Mouse (Mus musculus): ENCODE data around the gene Tmem38b.

Gene Tmem38b

GRCm38 (mm10) chr4:53830016-53830415 lies 4.2 kb downstream of the Tmem38b start:
- DNase-seq (ENCODE audit: low spot score in 2 of 2): no peak

DNA sequence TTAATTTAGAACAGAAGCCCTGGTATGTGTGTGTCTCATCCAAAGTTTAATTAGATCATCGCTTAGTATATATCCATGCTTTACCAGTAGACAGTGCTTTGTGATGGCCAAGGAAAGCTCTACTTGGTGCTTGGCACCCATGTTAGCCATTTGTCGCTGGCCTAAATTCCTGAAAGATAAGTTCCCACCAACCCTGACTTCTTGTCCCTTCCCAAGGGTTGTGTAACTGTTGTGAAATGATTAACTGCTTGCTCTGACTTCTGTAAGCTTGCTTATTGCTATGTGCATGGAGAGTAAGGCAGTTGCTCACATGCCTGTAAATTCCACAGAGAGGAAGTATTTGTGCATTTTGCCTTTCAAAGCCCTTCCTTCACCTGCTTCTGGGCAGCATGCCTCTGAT lies 4.7 kb downstream of the Tmem38b start:
- DNase-seq (ENCODE audit: low spot score in 2 of 2): no peak

GRCm38 (mm10) chr4:53832321-53832720 lies 6.5 kb downstream of the Tmem38b start:
- no peak for DNase-seq (ENCODE audit: low spot score in 2 of 2)

- no peak for DNase-seq (ENCODE audit: low spot score in 2 of 2)
These were observed 11.1 kb downstream of the Tmem38b start for GRCm38 (mm10) chr4:53836978-53837377.

- DNase-seq (ENCODE audit: low spot score in 2 of 2): no peak
These were observed 14.5 kb downstream of the Tmem38b start for GRCm38 (mm10) chr4:53840158-53840870.

DNA sequence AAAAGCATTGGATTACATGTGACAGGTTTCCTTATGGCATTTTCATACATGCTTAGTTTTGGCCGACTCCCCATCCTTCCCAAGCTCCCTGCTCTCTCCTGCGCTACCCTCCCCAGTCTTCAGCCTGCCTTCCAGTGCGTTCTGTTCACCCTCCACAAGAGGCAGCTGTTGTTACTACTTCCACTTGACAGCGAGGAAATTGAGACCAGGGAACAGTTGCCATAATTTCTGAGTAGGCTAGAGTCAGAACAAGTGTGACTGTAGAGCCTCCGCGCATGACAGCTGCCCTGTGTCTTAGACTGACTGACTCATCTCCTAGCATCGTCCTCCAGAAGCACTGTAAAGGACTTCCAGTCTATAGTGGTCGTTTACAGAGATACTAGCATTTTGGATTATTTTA lies 17.7 kb downstream of the Tmem38b start:
- no peak for DNase-seq (ENCODE audit: low spot score in 2 of 2)

DNA sequence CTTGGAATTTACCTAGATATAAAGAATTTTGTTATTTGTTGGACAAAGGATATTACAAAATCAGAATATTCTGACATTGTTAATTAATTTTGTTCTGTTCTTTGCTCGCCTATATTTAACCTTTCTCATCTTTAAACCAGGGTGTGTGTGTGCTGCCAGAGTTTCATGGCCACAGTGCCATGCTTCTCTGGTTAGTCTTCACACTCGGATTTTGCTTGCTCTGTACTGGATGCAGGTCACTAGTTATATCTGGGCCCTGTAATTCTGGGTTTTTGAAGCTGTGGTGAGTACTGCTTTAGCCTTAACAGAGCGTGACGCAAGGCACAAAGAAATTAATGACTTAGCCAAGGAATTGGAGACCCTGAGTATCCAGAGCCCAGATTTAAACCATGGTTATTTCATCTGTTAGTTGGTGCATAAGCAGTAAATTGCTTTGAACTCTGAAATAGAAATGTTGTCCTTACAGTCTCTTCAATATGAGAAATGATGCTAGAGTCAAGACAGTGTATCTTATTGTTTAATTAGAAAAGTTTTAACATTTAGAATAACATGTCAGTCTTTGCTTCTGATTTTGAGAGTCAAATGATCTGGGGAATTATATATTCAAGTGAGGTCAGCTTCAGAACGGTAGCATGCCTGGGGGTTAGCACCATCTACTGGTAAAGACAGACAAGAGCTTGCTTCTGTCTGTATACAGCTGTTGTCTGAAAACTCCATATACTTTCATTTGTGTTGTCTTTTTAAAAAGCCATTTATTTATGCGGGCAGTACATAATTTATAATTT lies 19.2 kb downstream of the Tmem38b start:
- peak in 1 of 2 experiments; percentile 21 for DNase-seq (ENCODE audit: low spot score in 2 of 2)

DNA sequence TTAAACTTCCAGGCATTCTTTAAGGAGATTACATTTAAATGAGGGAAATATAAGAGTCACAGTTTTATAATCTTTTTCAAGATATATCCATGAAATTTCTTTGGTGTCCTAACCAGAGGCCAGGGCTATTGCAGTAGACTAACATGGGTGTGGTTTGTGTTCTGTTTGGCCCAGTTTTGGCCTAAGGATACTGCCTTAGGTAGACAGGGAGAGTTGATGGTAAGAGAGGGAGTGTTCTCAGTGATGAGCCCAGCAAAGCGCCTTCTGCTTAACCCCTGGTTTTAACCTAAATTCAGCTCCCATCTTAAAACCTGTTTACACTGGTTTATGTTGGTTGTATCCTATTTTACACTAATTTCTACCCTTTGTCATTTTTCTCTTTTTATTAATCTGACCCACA lies 19.8 kb downstream of the Tmem38b start:
- no peak for DNase-seq (ENCODE audit: low spot score in 2 of 2)

DNA sequence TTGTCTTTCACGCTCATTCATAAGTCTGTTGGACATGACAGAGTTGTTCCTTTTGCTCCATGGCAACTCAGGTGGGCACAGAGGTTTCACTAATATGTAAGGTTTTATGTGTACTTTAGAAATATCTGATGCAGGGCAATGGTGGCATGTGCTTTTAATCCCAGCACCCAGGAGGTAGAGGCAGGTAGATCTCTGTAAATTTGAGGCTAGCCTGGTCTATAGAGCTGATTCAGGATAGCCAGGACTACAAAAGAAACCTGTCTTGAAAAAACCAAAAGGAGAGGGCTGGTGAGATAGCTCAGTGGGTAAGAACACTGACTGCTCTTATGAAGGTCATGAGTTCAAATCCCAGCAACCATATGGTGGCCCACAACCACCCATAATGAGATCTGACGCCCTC lies 20.5 kb downstream of the Tmem38b start:
- no peak for DNase-seq (ENCODE audit: low spot score in 2 of 2)

- DNase-seq (ENCODE audit: low spot score in 2 of 2): no peak
These were observed 21.7 kb downstream of the Tmem38b start for GRCm38 (mm10) chr4:53847541-53847940.

DNA sequence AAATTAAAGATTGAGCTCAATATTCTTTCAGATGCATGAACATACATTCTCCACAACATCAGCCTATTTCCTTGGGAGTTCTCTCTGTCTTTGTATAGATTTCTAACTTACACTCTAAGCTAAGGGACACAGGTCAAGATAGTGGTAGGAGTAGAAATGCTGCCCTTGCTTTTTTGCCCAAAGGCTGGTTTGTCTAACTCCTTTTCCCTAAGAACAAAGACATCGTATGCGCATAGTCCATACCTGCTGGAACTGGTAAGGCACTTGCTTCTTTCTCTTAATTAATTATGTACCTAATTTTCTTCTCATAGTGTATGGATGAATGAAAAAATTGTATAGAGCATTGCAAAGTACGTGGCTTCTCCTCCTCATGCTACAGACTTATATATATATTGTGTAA lies 22.5 kb downstream of the Tmem38b start:
- DNase-seq (ENCODE audit: low spot score in 2 of 2): no peak

GRCm38 (mm10) chr4:53848816-53849215 lies 23.0 kb downstream of the Tmem38b start:
- no peak for DNase-seq (ENCODE audit: low spot score in 2 of 2)

GRCm38 (mm10) chr4:53849804-53850203 lies 24.0 kb downstream of the Tmem38b start:
- no peak for DNase-seq (ENCODE audit: low spot score in 2 of 2)

GRCm38 (mm10) chr4:53853333-53853732 lies 27.5 kb downstream of the Tmem38b start:
- DNase-seq (ENCODE audit: low spot score in 2 of 2): no peak

GRCm38 (mm10) chr4:53859944-53860343 lies 34.1 kb downstream of the Tmem38b start:
- DNase-seq (ENCODE audit: low spot score in 2 of 2): peak in 1 of 2 experiments; percentile 22

DNA sequence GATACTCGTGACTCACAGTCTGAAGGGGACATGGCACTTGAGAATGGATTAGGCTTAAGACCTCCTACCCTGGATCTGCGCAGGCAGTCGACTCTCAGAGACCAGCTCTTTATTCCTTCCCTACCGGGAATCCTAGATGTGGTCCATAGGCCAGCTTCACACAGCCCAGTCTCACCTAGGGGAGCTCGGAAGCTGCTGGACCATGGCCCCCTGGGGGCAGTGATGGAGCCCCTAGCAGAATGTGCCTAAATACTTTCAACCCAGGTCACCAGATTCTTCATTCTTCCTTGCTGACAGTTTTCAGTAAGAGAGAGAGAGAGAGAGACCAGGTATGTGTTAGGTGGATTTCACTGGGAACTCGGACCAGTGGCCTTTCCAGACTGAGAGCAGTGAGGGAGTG lies 36.3 kb downstream of the Tmem38b start:
- DNase-seq (ENCODE audit: low spot score in 2 of 2): no peak

DNA sequence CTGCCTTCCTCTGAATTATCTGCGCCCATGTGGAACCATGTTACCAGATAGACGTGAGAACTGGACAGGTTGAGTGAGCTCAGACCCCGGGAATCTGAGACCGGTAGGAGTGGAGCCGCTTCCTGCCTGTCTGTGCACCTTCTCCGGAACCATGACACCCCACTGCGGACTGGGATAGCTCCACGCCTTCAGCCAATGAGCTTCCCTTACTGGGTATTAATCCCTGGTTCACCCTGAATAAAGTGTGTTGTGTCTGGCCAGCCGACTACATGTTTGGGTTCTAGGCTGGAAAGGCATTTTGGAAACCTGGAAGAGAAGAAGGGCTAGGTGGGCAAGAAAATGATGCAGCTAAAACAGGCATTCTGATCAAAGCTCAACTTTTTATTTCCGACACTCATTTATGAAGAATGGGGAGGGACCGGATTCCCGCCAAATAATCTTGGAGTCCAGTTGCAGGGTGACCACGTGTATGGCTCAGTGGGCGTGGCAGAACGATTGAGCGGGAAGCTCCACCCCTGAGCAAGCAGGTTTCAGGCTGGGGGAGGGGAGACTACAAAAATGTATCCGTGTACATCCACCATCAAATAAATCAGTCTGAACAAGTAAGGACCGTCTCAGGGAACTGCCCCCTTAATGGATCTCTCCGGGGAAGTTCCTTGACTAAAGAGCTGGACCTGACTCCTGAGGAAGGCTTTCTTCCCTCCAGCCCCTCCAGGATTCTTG lies 38.4 kb downstream of the Tmem38b start:
- no peak for DNase-seq (ENCODE audit: low spot score in 2 of 2)

DNA sequence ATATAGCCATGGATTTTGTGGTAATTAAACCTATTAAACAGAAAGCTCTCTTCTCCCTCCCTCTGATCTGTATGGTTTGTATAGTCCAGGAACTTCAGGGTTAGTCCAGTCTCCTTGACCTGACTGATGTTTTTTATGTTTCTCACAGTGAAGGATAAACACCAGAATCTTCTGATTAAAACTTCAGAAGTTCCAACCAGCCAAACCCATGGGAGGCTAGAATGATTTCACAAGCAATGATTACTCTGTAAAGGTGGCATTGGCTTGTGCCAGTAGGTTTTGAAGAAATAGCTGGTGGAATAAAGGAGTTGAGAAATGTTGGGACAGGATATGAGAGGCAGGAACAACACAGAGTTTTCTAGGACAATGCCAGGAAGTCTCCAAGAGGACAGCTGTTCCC lies 40.6 kb downstream of the Tmem38b start:
- no peak for DNase-seq (ENCODE audit: low spot score in 2 of 2)

DNA sequence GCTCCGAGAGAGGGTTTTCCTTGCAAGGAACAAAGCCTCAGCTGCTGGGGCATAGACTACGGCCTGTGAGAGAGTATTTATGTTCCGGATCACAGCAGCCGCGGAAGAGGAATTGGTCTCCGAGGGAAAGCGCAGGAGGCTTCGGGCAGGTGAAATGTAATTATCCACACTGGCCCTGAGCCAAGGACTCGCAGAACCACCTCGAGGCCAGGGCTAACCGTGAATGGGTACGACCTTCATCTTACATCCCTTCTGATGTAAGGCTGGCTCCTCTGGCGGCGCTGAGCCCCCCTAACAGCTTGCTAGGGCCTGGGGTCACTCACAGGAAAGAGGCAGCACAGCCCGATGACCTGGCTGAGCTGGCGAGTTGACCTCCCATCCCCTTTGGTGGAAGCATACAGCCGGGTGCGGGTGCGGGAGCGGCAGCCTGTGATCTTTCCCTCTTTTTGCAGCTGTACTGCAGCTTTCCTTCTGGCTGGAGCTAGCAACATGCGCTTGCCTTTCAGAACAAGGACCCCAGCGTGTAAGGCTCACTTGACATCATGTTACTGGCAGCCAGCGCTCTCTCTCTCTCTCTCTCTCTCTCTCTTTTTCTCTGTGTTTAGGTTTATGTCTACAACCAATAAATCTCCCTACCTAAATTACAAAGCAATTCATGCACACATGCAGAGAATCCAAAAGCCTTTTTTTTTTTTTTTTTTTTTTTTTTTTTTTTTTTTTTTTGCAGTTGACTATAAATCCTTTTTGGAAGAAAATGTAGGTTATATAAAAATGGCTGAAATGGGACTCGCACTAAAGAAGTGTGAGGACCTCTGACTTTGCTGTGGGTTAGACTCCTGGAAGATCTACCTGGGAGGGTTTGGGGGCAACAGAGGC lies 52.9 kb downstream of the Tmem38b start:
- DNase-seq (ENCODE audit: low spot score in 2 of 2): no peak

GRCm38 (mm10) chr4:53882921-53883682 lies 57.3 kb downstream of the Tmem38b start:
- DNase-seq (ENCODE audit: low spot score in 2 of 2): no peak

Measured in spleen, postnatal 10 days (tissue).